Mouse (Mus musculus) midbrain, embryonic 15.5 days (tissue): ENCODE data around the gene Smco3. TPM values are rescaled to one million over a fixed set of nuclear protein-coding genes. Genes with fewer than 3 reads are reported as not detected.

Source experiments
- ATAC-seq: fragments of 200-750 bp; cut with Nextera tagmentation; replicated peaks from 2 replicates; pipeline ENCODE4 v1.8.0; 2017; ENCODE audit warnings: moderate TSS enrichment
- H3K27ac ChIP-seq: fragments of 300-500 bp; sonication (generic); 2 replicates; pipeline ENCODE4 v1.5.1; 2015; ENCODE audit warnings: mild to moderate bottlenecking, inconsistent platforms
- H3K27me3 ChIP-seq: fragments of 300-500 bp; sonication (generic); replicated peaks from 2 replicates; pipeline ENCODE4 v1.6.1; 2015; ENCODE audit warnings: inconsistent platforms
- H3K36me3 ChIP-seq: fragments of 300-500 bp; sonication (generic); replicated peaks from 2 replicates; pipeline ENCODE4 v1.6.1; 2015; ENCODE audit warnings: inconsistent platforms
- H3K4me1 ChIP-seq: fragments of 300-500 bp; sonication (generic); 2 replicates; pipeline ENCODE4 v1.6.1; 2015; ENCODE audit warnings: inconsistent platforms
- H3K4me2 ChIP-seq: fragments of 300-500 bp; sonication (generic); 2 replicates; pipeline ENCODE4 v1.6.1; 2015; ENCODE audit warnings: inconsistent platforms, mild to moderate bottlenecking, moderate library complexity
- H3K4me3 ChIP-seq: fragments of 300-500 bp; sonication (generic); 2 replicates; pipeline ENCODE4 v1.5.1; 2015; ENCODE audit warnings: mild to moderate bottlenecking, inconsistent platforms
- H3K9ac ChIP-seq: fragments of 300-500 bp; sonication (generic); 2 replicates; pipeline ENCODE4 v1.6.1; 2015; ENCODE audit warnings: mild to moderate bottlenecking, inconsistent platforms
- H3K9me3 ChIP-seq: fragments of 300-500 bp; sonication (generic); 2 replicates; pipeline ENCODE4 v1.6.1; 2016; ENCODE audit warnings: inconsistent platforms
- whole genome bisulfite sequencing: fragments of 180-500 bp; shearing (Covaris S2); methylation state at CpG from one replicate; pipeline ENCODE4 v1.1.7; 2015; ENCODE audit warnings: mixed read lengths; 5-methylcytosine and 5-hydroxymethylcytosine counted together
- polyA plus RNA-seq: library from polyadenylated mRNA; unstranded; fragments of >200 nt; fragmentation: Nextera tagmentation; extraction: Ambion mirVana; gene quantifications from 2 replicates; pipeline ENCODE4 v1.2.1, GENCODE M21; 2015

Gene Smco3
- polyA plus RNA-seq, 1 experiment from 2014 or later, result 0.66 TPM

GRCm38 (mm10) chr6:136844903-136845302, 9.7 kb upstream of the Smco3 start:
- WGBS, result 63% methylated on average over 2 of the region's 2 CpGs
- no peaks in the 10 kb centered on the region for H3K27me3 ChIP-seq
- H3K36me3 ChIP-seq, result no peaks in the 10 kb centered on the region
- no peak overlapping the region for H3K4me2 ChIP-seq
- no peak overlapping the region for H3K9ac ChIP-seq
- ATAC-seq, result no peak
- no peaks in the 10 kb centered on the region for H3K4me1 ChIP-seq
- H3K9me3 ChIP-seq, result no peaks in the 10 kb centered on the region
- no peak overlapping the region for H3K27ac ChIP-seq
- no peak overlapping the region for H3K4me3 ChIP-seq

DNA sequence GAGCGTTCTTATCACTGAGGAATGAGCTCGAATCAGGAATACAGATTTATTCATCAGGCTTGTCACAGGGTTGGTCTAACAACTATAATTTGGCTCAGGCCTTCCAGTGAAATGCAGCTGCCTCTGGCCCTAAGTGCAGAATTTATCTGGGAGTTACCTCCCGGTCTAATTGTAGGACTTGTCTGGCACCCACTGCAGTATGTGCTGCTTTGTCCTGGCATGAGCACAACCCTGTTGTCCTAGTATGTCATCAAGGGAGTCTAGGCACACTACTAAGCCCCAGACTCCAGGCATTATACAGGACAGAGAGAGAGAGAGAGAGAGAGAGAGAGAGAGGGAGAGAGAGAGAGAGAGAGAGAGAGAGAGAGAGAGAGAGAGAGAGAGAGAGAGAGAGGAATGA, 2.1 kb upstream of the Smco3 start:
- H3K4me2 ChIP-seq, result no peak overlapping the region
- H3K4me3 ChIP-seq, result no peak overlapping the region
- no peaks in the 10 kb centered on the region for H3K9me3 ChIP-seq
- H3K27me3 ChIP-seq, result no peaks in the 10 kb centered on the region
- 86% methylated on average over 3 of the region's 3 CpGs for WGBS
- no peaks in the 10 kb centered on the region for H3K4me1 ChIP-seq
- ATAC-seq, result no peak
- H3K27ac ChIP-seq, result no peak overlapping the region
- H3K36me3 ChIP-seq, result no peaks in the 10 kb centered on the region
- no peak overlapping the region for H3K9ac ChIP-seq

- no peak overlapping the region for H3K9ac ChIP-seq
- H3K27ac ChIP-seq, result no peak overlapping the region
- H3K4me2 ChIP-seq, result no peak overlapping the region
- peaks cover 13% of the 10 kb centered on the region for H3K27me3 ChIP-seq
- 73% methylated on average over 5 of the region's 5 CpGs for WGBS
- no peak for ATAC-seq
- no peak overlapping the region for H3K4me3 ChIP-seq
- no peaks in the 10 kb centered on the region for H3K36me3 ChIP-seq
- peaks cover 9% of the 10 kb centered on the region for H3K4me1 ChIP-seq
- no peaks in the 10 kb centered on the region for H3K9me3 ChIP-seq
These were observed 3.5 kb downstream of the Smco3 start for GRCm38 (mm10) chr6:136831712-136832111.

DNA sequence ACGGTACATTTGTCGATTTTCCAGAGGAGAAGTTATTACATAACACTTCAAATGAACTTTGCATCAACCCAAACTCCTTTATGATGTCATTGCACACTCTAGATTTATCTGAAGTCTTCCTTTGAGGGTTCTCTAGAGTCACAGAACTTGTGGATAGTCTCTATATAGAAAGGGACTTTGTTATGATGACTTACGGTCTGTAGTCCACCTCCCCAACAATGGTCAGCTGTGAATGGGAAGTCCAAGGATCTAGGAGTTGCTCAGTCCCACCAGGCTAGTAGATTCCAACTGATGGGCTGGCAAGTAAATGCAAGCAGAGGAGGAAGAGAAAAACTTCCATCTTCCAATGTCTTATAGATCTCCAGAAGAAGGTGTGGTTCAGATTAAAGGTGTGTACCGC, 6.6 kb downstream of the Smco3 start:
- Histone ChIP-seq H3K27me3 (peaks cover 13% of the 10 kb centered on the region), H3K4me2 (peak overlapping the region; percentile 61), H3K9me3 (no peaks in the 10 kb centered on the region), H3K4me3 (peak overlapping the region; percentile 85), H3K27ac (peak overlapping the region; percentile 92), H3K36me3 (peaks cover 9% of the 10 kb centered on the region; the same call in 1 of the 2 replicates), H3K9ac (peak overlapping the region; percentile 62), H3K4me1 (peaks cover 12% of the 10 kb centered on the region)
- no peak for ATAC-seq
- WGBS, result 35% methylated on average over 4 of the region's 4 CpGs

GRCm38 (mm10) chr6:136827881-136828561, 7.2 kb downstream of the Smco3 start, which contains the start of gene Wbp11:
Wbp11 (minus strand) TSS chr6:136828233.
- Histone ChIP-seq H3K9me3 (no peaks in the 10 kb centered on the region), H3K4me2 (peak within 1 kb of the TSS; percentile 67), H3K4me3 (peak within 1 kb of the TSS; percentile 85), H3K4me1 (peaks cover 12% of the 10 kb centered on the region), H3K27me3 (peaks cover 13% of the 10 kb centered on the region), H3K9ac (peak within 1 kb of the TSS; percentile 92), H3K27ac (peak within 1 kb of the TSS; percentile 92), H3K36me3 (peaks cover 11% of the 10 kb centered on the region; the same call in 1 of the 2 replicates)
- WGBS, result under 1% methylated on average over 45 of the region's 45 CpGs
- peak; percentile 100 for ATAC-seq

- peak; percentile 15; the same call in 1 of the 2 replicates for ATAC-seq
- Histone ChIP-seq H3K4me1 (peaks cover 12% of the 10 kb centered on the region), H3K4me3 (peak within 1 kb of the TSS; percentile 85), H3K9me3 (no peaks in the 10 kb centered on the region), H3K9ac (peak within 1 kb of the TSS; percentile 92), H3K4me2 (peak within 1 kb of the TSS; percentile 67), H3K27ac (peak within 1 kb of the TSS; percentile 92), H3K27me3 (peaks cover 13% of the 10 kb centered on the region), H3K36me3 (peaks cover 17% of the 10 kb centered on the region; the same call in 1 of the 2 replicates)
- WGBS, result under 1% methylated on average over 34 of the region's 34 CpGs
These were observed 7.8 kb downstream of the Smco3 start, which contains the start of gene BC049715 for GRCm38 (mm10) chr6:136827516-136827880. BC049715 (plus strand) TSS chr6:136827626.

DNA sequence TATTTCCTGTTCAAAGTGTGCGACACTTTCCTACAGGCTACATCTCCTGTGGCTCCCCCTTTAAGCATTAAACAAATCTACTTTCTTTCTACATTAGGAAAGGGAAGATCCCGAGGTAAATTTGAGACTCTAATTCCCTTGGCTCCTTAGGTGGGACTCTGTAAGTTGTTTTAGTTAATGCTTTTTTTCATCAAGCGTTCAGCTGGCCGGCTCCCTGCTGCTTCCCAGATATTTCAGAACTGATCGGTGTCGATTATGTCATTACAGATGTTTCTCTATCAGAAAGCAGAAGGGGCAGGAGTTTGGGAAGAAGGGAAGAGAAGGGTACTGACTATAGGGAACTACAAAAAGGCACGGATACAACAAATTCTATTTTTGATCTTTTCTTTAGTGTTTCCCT, 8.1 kb downstream of the Smco3 start:
- Histone ChIP-seq H3K36me3 (peaks cover 20% of the 10 kb centered on the region; the same call in 1 of the 2 replicates), H3K4me3 (peak overlapping the region; percentile 85), H3K4me1 (peaks cover 12% of the 10 kb centered on the region), H3K9ac (peak overlapping the region; percentile 92), H3K27ac (no peak overlapping the region), H3K9me3 (no peaks in the 10 kb centered on the region), H3K4me2 (peak overlapping the region; percentile 67), H3K27me3 (peaks cover 13% of the 10 kb centered on the region)
- ATAC-seq, result no peak
- WGBS, result 17% methylated on average over 7 of the region's 7 CpGs

GRCm38 (mm10) chr6:136824987-136825386, 10.3 kb downstream of the Smco3 start:
- no peaks in the 10 kb centered on the region for H3K27me3 ChIP-seq
- WGBS, result 96% methylated on average over 8 of the region's 8 CpGs
- H3K4me3 ChIP-seq, result no peak overlapping the region
- ATAC-seq, result no peak
- H3K36me3 ChIP-seq, result peaks cover 42% of the 10 kb centered on the region
- H3K4me2 ChIP-seq, result no peak overlapping the region
- no peak overlapping the region for H3K9ac ChIP-seq
- H3K9me3 ChIP-seq, result no peaks in the 10 kb centered on the region
- peaks cover 12% of the 10 kb centered on the region for H3K4me1 ChIP-seq
- H3K27ac ChIP-seq, result no peak overlapping the region

- Histone ChIP-seq H3K36me3 (peaks cover 67% of the 10 kb centered on the region), H3K4me2 (no peak overlapping the region), H3K27me3 (no peaks in the 10 kb centered on the region), H3K9ac (no peak overlapping the region), H3K4me1 (no peaks in the 10 kb centered on the region), H3K4me3 (no peak overlapping the region), H3K27ac (no peak overlapping the region), H3K9me3 (no peaks in the 10 kb centered on the region)
- ATAC-seq, result no peak
- WGBS, result 96% methylated on average over 18 of the region's 18 CpGs
These were observed 14.2 kb downstream of the Smco3 start for GRCm38 (mm10) chr6:136821086-136821485.

- Histone ChIP-seq H3K36me3 (peaks cover 74% of the 10 kb centered on the region), H3K4me3 (no peak overlapping the region), H3K27ac (no peak overlapping the region), H3K4me1 (no peaks in the 10 kb centered on the region), H3K4me2 (no peak overlapping the region), H3K9ac (no peak overlapping the region), H3K9me3 (no peaks in the 10 kb centered on the region), H3K27me3 (no peaks in the 10 kb centered on the region)
- 97% methylated on average over 21 of the region's 21 CpGs for whole genome bisulfite sequencing
- no peak for ATAC-seq
These were observed 14.9 kb downstream of the Smco3 start for GRCm38 (mm10) chr6:136820381-136820780.

GRCm38 (mm10) chr6:136817549-136817948, 17.7 kb downstream of the Smco3 start:
- no peak overlapping the region for H3K27ac ChIP-seq
- H3K4me3 ChIP-seq, result no peak overlapping the region
- no peak overlapping the region for H3K9ac ChIP-seq
- H3K4me2 ChIP-seq, result no peak overlapping the region
- ATAC-seq, result no peak
- H3K27me3 ChIP-seq, result no peaks in the 10 kb centered on the region
- H3K4me1 ChIP-seq, result no peaks in the 10 kb centered on the region
- H3K36me3 ChIP-seq, result peaks cover 79% of the 10 kb centered on the region
- H3K9me3 ChIP-seq, result no peaks in the 10 kb centered on the region
- WGBS, result 92% methylated on average over 3 of the region's 3 CpGs

GRCm38 (mm10) chr6:136816826-136817225, 18.4 kb downstream of the Smco3 start:
- Histone ChIP-seq H3K36me3 (peaks cover 78% of the 10 kb centered on the region), H3K27ac (no peak overlapping the region), H3K9me3 (no peaks in the 10 kb centered on the region), H3K27me3 (no peaks in the 10 kb centered on the region), H3K4me1 (no peaks in the 10 kb centered on the region), H3K4me3 (no peak overlapping the region), H3K9ac (no peak overlapping the region), H3K4me2 (no peak overlapping the region)
- no peak for ATAC-seq
- 95% methylated on average over 21 of the region's 21 CpGs for WGBS

- Histone ChIP-seq H3K9ac (no peak overlapping the region), H3K4me3 (no peak overlapping the region), H3K27ac (no peak overlapping the region), H3K4me1 (no peaks in the 10 kb centered on the region), H3K27me3 (no peaks in the 10 kb centered on the region), H3K4me2 (no peak overlapping the region), H3K36me3 (peaks cover 63% of the 10 kb centered on the region), H3K9me3 (no peaks in the 10 kb centered on the region)
- ATAC-seq, result no peak
- WGBS, result 95% methylated on average over 7 of the region's 7 CpGs
These were observed 19.9 kb downstream of the Smco3 start for GRCm38 (mm10) chr6:136815381-136815780.
